Mouse (Mus musculus) central nervous system, embryonic 11.5 days (tissue): ENCODE measurements around the gene Gm20896. TPM values are rescaled to one million over a fixed set of nuclear protein-coding genes. Genes with fewer than 3 reads are reported as not detected.

Source experiments
- polyA plus RNA-seq: library from polyadenylated mRNA; depleted of rRNA; stranded (reverse); fragments of >200 nt; gene quantifications from 2 replicates; pipeline ENCODE4 v1.2.3, GENCODE M21; 2012; rRNA removed

Gm20896 gene
- polyA plus RNA-seq = not detected in 2 replicates

DNA sequence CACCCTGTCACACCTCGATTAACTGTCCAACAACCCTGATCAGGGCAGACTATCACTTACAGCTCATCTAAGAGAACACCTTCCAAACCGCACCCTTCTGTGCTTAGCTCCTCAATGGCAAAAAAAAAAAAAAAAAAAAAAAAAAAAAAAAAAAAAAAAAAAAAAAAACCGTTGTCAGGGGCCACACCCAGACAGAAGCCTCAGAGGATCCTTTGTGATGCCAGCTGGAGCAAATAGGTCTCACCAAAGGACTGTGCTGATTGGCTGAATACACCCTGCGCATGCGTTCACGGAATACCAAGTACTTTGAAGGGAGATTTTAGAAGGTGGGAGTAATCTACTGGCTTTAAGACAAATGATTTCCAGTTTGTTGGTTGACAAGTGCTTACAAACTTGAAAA lies at the start of gene Gm20896:
Gene Gm20896 (minus strand): TSS at position 101 of the 400 bp plus-strand sequence.

